Mouse (Mus musculus): Measurements from ENCODE around the gene Gng10.

The Gng10 gene

GRCm38 (mm10) chr4:59036490-59037127 lies 1.7 kb downstream of the Gng10 start:
- Histone ChIP-seq H3K4me1 (replicated peaks; ENCODE audit: low read depth, low read length) (peaks cover 21% of the 10 kb centered on the region), H3K4me3 (replicated peaks; ENCODE audit: low read length) (no peak overlapping the region), H3K9me3 (ENCODE audit: low read length) (peaks cover 3% of the 10 kb centered on the region; the same call in 1 of the 2 replicates), H3K36me3 (ENCODE audit: insufficient read depth, low read length) (no peaks in the 10 kb centered on the region), H3K27me3 (ENCODE audit: insufficient read depth, low read length) (peaks cover 17% of the 10 kb centered on the region)
- TF ChIP-seq CTCF (conservative IDR thresholded peaks at IDR 0.05; ENCODE audit: low read length) (peak; percentile 86), POU5F1 (IDR thresholded peaks at IDR 0.05; ENCODE audit: borderline replicate concordance, low read length) (no peak)

GRCm38 (mm10) chr4:59037525-59037924 lies 2.6 kb downstream of the Gng10 start:
- TF ChIP-seq POU5F1 (IDR thresholded peaks at IDR 0.05; ENCODE audit: borderline replicate concordance, low read length) (no peak), CTCF (conservative IDR thresholded peaks at IDR 0.05; ENCODE audit: low read length) (no peak), NANOG (IDR thresholded peaks at IDR 0.05; ENCODE audit: borderline replicate concordance, low read length) (no peak)
- H3K27me3 ChIP-seq (ENCODE audit: insufficient read depth, low read length) = peaks cover 17% of the 10 kb centered on the region

GRCm38 (mm10) chr4:59040397-59041287 lies 5.8 kb downstream of the Gng10 start:
- Histone ChIP-seq H3K36me3 (ENCODE audit: insufficient read depth, low read length) (no peaks in the 10 kb centered on the region), H3K4me3 (replicated peaks; ENCODE audit: low read length) (no peak overlapping the region), H3K4me1 (replicated peaks; ENCODE audit: low read depth, low read length) (peaks cover 11% of the 10 kb centered on the region), H3K27me3 (ENCODE audit: insufficient read depth, low read length) (peaks cover 9% of the 10 kb centered on the region), H3K9me3 (ENCODE audit: low read length) (peaks cover 3% of the 10 kb centered on the region; the same call in 1 of the 2 replicates)
- TF ChIP-seq CTCF (conservative IDR thresholded peaks at IDR 0.05; ENCODE audit: low read length) (no peak), POU5F1 (IDR thresholded peaks at IDR 0.05; ENCODE audit: borderline replicate concordance, low read length) (no peak), NANOG (IDR thresholded peaks at IDR 0.05; ENCODE audit: borderline replicate concordance, low read length) (no peak)

More at GRCm38 (mm10) chr4:59037525-59037924, 2.6 kb downstream of the Gng10 start:
- Histone ChIP-seq H3K4me1 (replicated peaks; ENCODE audit: low read depth, low read length) (peaks cover 21% of the 10 kb centered on the region), H3K36me3 (ENCODE audit: insufficient read depth, low read length) (no peaks in the 10 kb centered on the region), H3K4me3 (replicated peaks; ENCODE audit: low read length) (no peak overlapping the region), H3K9me3 (ENCODE audit: low read length) (peaks cover 3% of the 10 kb centered on the region; the same call in 1 of the 2 replicates)

GRCm38 (mm10) chr4:59043074-59043473 lies 8.2 kb downstream of the Gng10 start:
- no peak for TF ChIP-seq CTCF (conservative IDR thresholded peaks at IDR 0.05; ENCODE audit: low read length)
- no peak for TF ChIP-seq POU5F1 (IDR thresholded peaks at IDR 0.05; ENCODE audit: borderline replicate concordance, low read length)
- TF ChIP-seq NANOG (IDR thresholded peaks at IDR 0.05; ENCODE audit: borderline replicate concordance, low read length) = no peak
- no peaks in the 10 kb centered on the region for H3K27me3 ChIP-seq (ENCODE audit: insufficient read depth, low read length)
- H3K4me1 ChIP-seq (replicated peaks; ENCODE audit: low read depth, low read length) = peaks cover 15% of the 10 kb centered on the region
- peaks cover 3% of the 10 kb centered on the region; the same call in 1 of the 2 replicates for H3K9me3 ChIP-seq (ENCODE audit: low read length)
- H3K36me3 ChIP-seq (ENCODE audit: insufficient read depth, low read length) = no peaks in the 10 kb centered on the region
- H3K4me3 ChIP-seq (replicated peaks; ENCODE audit: low read length) = no peak overlapping the region

GRCm38 (mm10) chr4:59043891-59044290 lies 9.0 kb downstream of the Gng10 start:
- no peak overlapping the region for H3K4me3 ChIP-seq (replicated peaks; ENCODE audit: low read length)
- no peaks in the 10 kb centered on the region for H3K27me3 ChIP-seq (ENCODE audit: insufficient read depth, low read length)
- TF ChIP-seq CTCF (conservative IDR thresholded peaks at IDR 0.05; ENCODE audit: low read length) (no peak), NANOG (IDR thresholded peaks at IDR 0.05; ENCODE audit: borderline replicate concordance, low read length) (no peak), POU5F1 (IDR thresholded peaks at IDR 0.05; ENCODE audit: borderline replicate concordance, low read length) (no peak)
- H3K4me1 ChIP-seq (replicated peaks; ENCODE audit: low read depth, low read length) = peaks cover 22% of the 10 kb centered on the region
- peaks cover 3% of the 10 kb centered on the region; the same call in 1 of the 2 replicates for H3K9me3 ChIP-seq (ENCODE audit: low read length)
- no peaks in the 10 kb centered on the region for H3K36me3 ChIP-seq (ENCODE audit: insufficient read depth, low read length)

- Histone ChIP-seq H3K4me3 (replicated peaks; ENCODE audit: low read length) (peak overlapping the region; percentile 29; the same call in 1 of the 2 replicates), H3K4me1 (replicated peaks; ENCODE audit: low read depth, low read length) (peaks cover 27% of the 10 kb centered on the region), H3K36me3 (ENCODE audit: insufficient read depth, low read length) (no peaks in the 10 kb centered on the region), H3K9me3 (ENCODE audit: low read length) (no peaks in the 10 kb centered on the region), H3K27me3 (ENCODE audit: insufficient read depth, low read length) (no peaks in the 10 kb centered on the region)
- TF ChIP-seq POU5F1 (IDR thresholded peaks at IDR 0.05; ENCODE audit: borderline replicate concordance, low read length) = peak; percentile 63; the same call in 1 of the 2 replicates
- TF ChIP-seq CTCF (conservative IDR thresholded peaks at IDR 0.05; ENCODE audit: low read length) = no peak
These were observed 12.3 kb downstream of the Gng10 start for GRCm38 (mm10) chr4:59047222-59047621.

GRCm38 (mm10) chr4:59051081-59051480 lies 16.2 kb downstream of the Gng10 start:
- no peaks in the 10 kb centered on the region for H3K9me3 ChIP-seq (ENCODE audit: low read length)
- H3K27me3 ChIP-seq (ENCODE audit: insufficient read depth, low read length) = no peaks in the 10 kb centered on the region
- no peak for TF ChIP-seq CTCF (conservative IDR thresholded peaks at IDR 0.05; ENCODE audit: low read length)
- no peak for TF ChIP-seq POU5F1 (IDR thresholded peaks at IDR 0.05; ENCODE audit: borderline replicate concordance, low read length)
- no peak for TF ChIP-seq NANOG (IDR thresholded peaks at IDR 0.05; ENCODE audit: borderline replicate concordance, low read length)
- H3K4me3 ChIP-seq (replicated peaks; ENCODE audit: low read length) = no peak overlapping the region
- no peaks in the 10 kb centered on the region for H3K36me3 ChIP-seq (ENCODE audit: insufficient read depth, low read length)
- peaks cover 29% of the 10 kb centered on the region for H3K4me1 ChIP-seq (replicated peaks; ENCODE audit: low read depth, low read length)

GRCm38 (mm10) chr4:59057929-59058328 lies 23.0 kb downstream of the Gng10 start:
- Histone ChIP-seq H3K36me3 (ENCODE audit: insufficient read depth, low read length) (no peaks in the 10 kb centered on the region), H3K9me3 (ENCODE audit: low read length) (no peaks in the 10 kb centered on the region), H3K4me3 (replicated peaks; ENCODE audit: low read length) (no peak overlapping the region), H3K27me3 (ENCODE audit: insufficient read depth, low read length) (no peaks in the 10 kb centered on the region), H3K4me1 (replicated peaks; ENCODE audit: low read depth, low read length) (0 out of 2 replicates have a peak, but pooled peaks cover 2% of the 10 kb centered on the region)
- TF ChIP-seq NANOG (IDR thresholded peaks at IDR 0.05; ENCODE audit: borderline replicate concordance, low read length) (no peak), POU5F1 (IDR thresholded peaks at IDR 0.05; ENCODE audit: borderline replicate concordance, low read length) (no peak), CTCF (conservative IDR thresholded peaks at IDR 0.05; ENCODE audit: low read length) (no peak)
